Mouse (Mus musculus) MEL (cell line): ENCODE measurements around the gene Psmd11. TPM values are rescaled to one million over a fixed set of nuclear protein-coding genes. Genes with fewer than 3 reads are reported as not detected.

ENCODE experiments used
- DNase-seq: peaks from one replicate; pipeline ENCODE4 v3.0.0; 2011; ENCODE audit warnings: low read depth, low spot score
- H3K27ac ChIP-seq: 2 replicates; pipeline ENCODE4 v1.5.1; 2012; ENCODE audit warnings: low read depth, mild to moderate bottlenecking, control low read depth, low read length, moderate library complexity; ENCODE audit not compliant: control insufficient read depth
- H3K27me3 ChIP-seq, 2 experiments: fragments of 150-350 bp in 1 of 2; sonication (generic) in 1 of 2; 2 replicates each; pipeline ENCODE4 v1.6.1; 2012; ENCODE audit warnings: low read length in 2 of 2, mild to moderate bottlenecking in 2 of 2, improper control_type of control experiment in 1 of 2, moderate library complexity in 1 of 2; ENCODE audit not compliant: insufficient read depth in 2 of 2, control insufficient read depth in 1 of 2
- H3K36me3 ChIP-seq, 2 experiments: 2 replicates each; pipeline ENCODE4 v1.6.1; 2012 to 2014; ENCODE audit warnings: low read length in 2 of 2, improper control_type of control experiment in 1 of 2, inconsistent platforms in 1 of 2, mild to moderate bottlenecking in 1 of 2; ENCODE audit not compliant: insufficient read depth in 2 of 2, control insufficient read depth in 1 of 2
- H3K4me1 ChIP-seq, 2 experiments: fragments of 150-350 bp in 1 of 2; sonication (generic) in 1 of 2; 2 replicates each; pipeline ENCODE4 v1.6.1; 2012; ENCODE audit warnings: low read length in 2 of 2, improper control_type of control experiment in 1 of 2, mild to moderate bottlenecking in 1 of 2; ENCODE audit not compliant: insufficient read depth in 2 of 2, control insufficient read depth in 1 of 2
- H3K4me3 ChIP-seq, 2 experiments: fragments of 150-350 bp in 1 of 2; sonication (generic) in 1 of 2; 2 replicates each; pipeline ENCODE4 v1.5.1; 2012; ENCODE audit warnings: low read depth in 2 of 2, low read length in 2 of 2, mild to moderate bottlenecking in 2 of 2, moderate library complexity in 2 of 2, control low read depth in 1 of 2, improper control_type of control experiment in 1 of 2; ENCODE audit not compliant: control insufficient read depth in 1 of 2, insufficient read depth in 1 of 2
- H3K79me2 ChIP-seq: 2 replicates; pipeline ENCODE4 v1.6.1; 2012; ENCODE audit warnings: mild to moderate bottlenecking, low read length, moderate library complexity; ENCODE audit not compliant: control insufficient read depth, poor library complexity, insufficient read depth
- H3K9ac ChIP-seq: 2 replicates; pipeline ENCODE4 v1.6.1; 2012; ENCODE audit warnings: low read depth, mild to moderate bottlenecking, control low read depth, low read length, moderate library complexity; ENCODE audit not compliant: control insufficient read depth, poor library complexity, severe bottlenecking
- H3K9me3 ChIP-seq: fragments of 150-350 bp; sonication (generic); replicated peaks from 2 replicates; pipeline ENCODE4 v1.6.1; 2012; ENCODE audit warnings: mild to moderate bottlenecking, low read length, improper control_type of control experiment, moderate library complexity; ENCODE audit not compliant: insufficient read depth
- CHD2 ChIP-seq: IDR thresholded peaks from 2 replicates; pipeline ENCODE4 v1.6.1; 2011; ENCODE audit warnings: low read length, improper control_type of control experiment
- EP300 ChIP-seq, 2 experiments: IDR thresholded peaks; 2 replicates each; pipeline ENCODE4 v1.6.1; 2011; ENCODE audit warnings: improper control_type of control experiment in 2 of 2, low read length in 2 of 2, low read depth in 1 of 2, mild to moderate bottlenecking in 1 of 2
- GABPA ChIP-seq: IDR thresholded peaks from 2 replicates; pipeline ENCODE4 v1.6.1; 2012; ENCODE audit warnings: low read depth, mild to moderate bottlenecking, inconsistent platforms, low read length, improper control_type of control experiment, moderate library complexity
- HCFC1 ChIP-seq: IDR thresholded peaks from 2 replicates; pipeline ENCODE4 v1.6.1; 2012; ENCODE audit warnings: low read depth, mild to moderate bottlenecking, inconsistent platforms, low read length, improper control_type of control experiment, moderate library complexity
- JUND ChIP-seq: IDR thresholded peaks from 2 replicates; pipeline ENCODE4 v1.6.1; 2011; ENCODE audit warnings: low read depth, mild to moderate bottlenecking, improper control_type of control experiment, low read length
- NELFE ChIP-seq: IDR thresholded peaks from 2 replicates; pipeline ENCODE4 v1.6.1; 2011; ENCODE audit warnings: low read depth, low read length, improper control_type of control experiment
- NRF1 ChIP-seq: IDR thresholded peaks from 2 replicates; pipeline ENCODE4 v1.6.1; 2014; ENCODE audit warnings: low read depth, mild to moderate bottlenecking, inconsistent platforms, low read length, improper control_type of control experiment, moderate library complexity; ENCODE audit not compliant: poor library complexity, insufficient read depth, severe bottlenecking
- POLR2AphosphoS2 ChIP-seq: IDR thresholded peaks from 2 replicates; pipeline ENCODE4 v1.6.1; 2011; ENCODE audit warnings: low read length, improper control_type of control experiment
- POLR2AphosphoS5 ChIP-seq: IDR thresholded peaks from 2 replicates; pipeline ENCODE4 v1.6.1; 2012; ENCODE audit warnings: low read depth, borderline replicate concordance, mild to moderate bottlenecking, inconsistent platforms, low read length, moderate library complexity, mixed read lengths
- RCOR1 ChIP-seq: IDR thresholded peaks from 2 replicates; pipeline ENCODE4 v1.6.1; 2012; ENCODE audit warnings: low read depth, mild to moderate bottlenecking, inconsistent platforms, low read length, improper control_type of control experiment
- TBP ChIP-seq: IDR thresholded peaks from 2 replicates; pipeline ENCODE4 v1.8.0; 2011; ENCODE audit warnings: low read depth, low read length, improper control_type of control experiment
- TCF12 ChIP-seq: IDR thresholded peaks from 2 replicates; pipeline ENCODE4 v1.6.1; 2014; ENCODE audit warnings: low read depth, mild to moderate bottlenecking, inconsistent platforms, low read length, improper control_type of control experiment, moderate library complexity
- UBTF ChIP-seq: IDR thresholded peaks from 2 replicates; pipeline ENCODE4 v1.6.1; 2012; ENCODE audit warnings: low read depth, mild to moderate bottlenecking, inconsistent platforms, low read length, improper control_type of control experiment, moderate library complexity, borderline replicate concordance; ENCODE audit not compliant: insufficient read depth
- ZKSCAN1 ChIP-seq: IDR thresholded peaks from 2 replicates; pipeline ENCODE4 v1.6.1; 2012; ENCODE audit warnings: low read depth, mild to moderate bottlenecking, inconsistent platforms, low read length, improper control_type of control experiment, moderate library complexity
- ZMIZ1 ChIP-seq: IDR thresholded peaks from 2 replicates; pipeline ENCODE4 v1.6.1; 2012; ENCODE audit warnings: low read depth, mild to moderate bottlenecking, inconsistent platforms, low read length, improper control_type of control experiment, moderate library complexity
- ZNF384 ChIP-seq: IDR thresholded peaks from 2 replicates; pipeline ENCODE4 v1.6.1; 2012; ENCODE audit warnings: low read depth, mild to moderate bottlenecking, inconsistent platforms, low read length, improper control_type of control experiment
- polyA plus RNA-seq, 2 experiments: library from polyadenylated mRNA; stranded (reverse) in 1 of 2; unstranded in 1 of 2; fragments of >175 nt in 1 of 2; fragments of >200 nt in 1 of 2; gene quantifications; 2 replicates each; pipeline versions ENCODE4 v1.2.1 to v1.2.4; 2012; ENCODE audit warnings: low replicate concordance in 2 of 2, low read depth in 1 of 2; ENCODE audit not compliant: insufficient read length in 2 of 2, insufficient read depth in 1 of 2, missing spikeins in 1 of 2
- total RNA-seq: library from RNA; depleted of rRNA; stranded (reverse); fragments of 300-350 nt; gene quantifications from 2 replicates; pipeline ENCODE4 v1.2.3, GENCODE M21; 2012

Psmd11 gene
- total and polyA plus RNA-seq, 3 experiments = 110 to 324 (median 184) TPM

DNA sequence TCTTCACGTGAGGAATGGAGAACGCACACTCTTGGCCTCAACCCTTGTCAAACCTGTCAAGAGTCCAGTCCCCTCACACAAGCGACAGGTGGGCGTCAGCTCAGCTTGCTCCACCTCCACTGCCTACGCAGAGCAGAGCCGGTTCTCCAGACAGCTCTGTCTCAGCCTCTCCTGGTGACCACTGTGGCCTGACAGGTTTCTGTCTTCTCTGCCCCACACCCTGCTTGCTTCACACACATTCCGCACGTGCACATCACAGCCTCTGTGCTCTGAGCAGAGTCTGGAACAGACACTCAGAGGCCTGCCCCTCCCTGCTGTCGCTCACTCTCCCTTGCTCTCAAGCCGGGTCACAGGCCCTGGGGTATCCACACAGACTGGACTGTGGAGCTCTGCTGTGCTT lies 62.4 kb downstream of the Psmd11 start:
- H3K27me3 ChIP-seq = no peaks in the 10 kb centered on the region
- DNase-seq = no peak
- H3K4me1 ChIP-seq = no peaks in the 10 kb centered on the region
- H3K36me3 ChIP-seq = no peaks in the 10 kb centered on the region; a peak in 1 of 4 replicates
- H3K79me2 ChIP-seq = no peaks in the 10 kb centered on the region
- no peaks in the 10 kb centered on the region for H3K9me3 ChIP-seq
- no peak overlapping the region for H3K27ac ChIP-seq
- TF ChIP-seq POLR2AphosphoS5 = no peak
- no peak for TF ChIP-seq UBTF
- TF ChIP-seq ZNF384 = no peak
- TF ChIP-seq NELFE = no peak
- no peak for TF ChIP-seq POLR2AphosphoS2
- no peak for TF ChIP-seq CHD2
- TF ChIP-seq GABPA = no peak
- TF ChIP-seq TCF12 = no peak
- no peak for TF ChIP-seq TBP
- no peak for TF ChIP-seq RCOR1
- H3K9ac ChIP-seq = no peak overlapping the region
- no peak overlapping the region for H3K4me3 ChIP-seq

DNA sequence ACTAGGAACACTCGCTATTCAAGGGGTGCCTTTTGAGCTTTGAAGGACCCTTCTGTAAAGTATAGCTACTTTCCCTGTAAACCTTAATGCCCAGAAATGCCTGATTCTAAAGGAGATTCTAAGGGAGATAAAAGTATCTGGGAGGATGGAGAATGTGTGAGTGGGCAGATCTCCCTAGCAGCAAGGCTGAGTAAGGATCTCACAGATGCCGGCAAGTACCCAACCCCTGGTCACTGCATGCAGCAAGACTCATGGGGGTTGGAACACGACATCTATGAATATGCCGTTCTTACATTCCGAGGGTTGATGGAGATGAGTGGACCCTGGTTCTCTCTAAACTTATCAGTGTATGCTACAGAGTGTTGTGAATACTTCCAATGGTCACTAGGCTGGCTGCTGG lies 64.8 kb downstream of the Psmd11 start:
- Histone ChIP-seq H3K4me3 (no peak overlapping the region), H3K9me3 (no peaks in the 10 kb centered on the region), H3K27me3 (no peaks in the 10 kb centered on the region), H3K4me1 (no peaks in the 10 kb centered on the region), H3K27ac (no peak overlapping the region), H3K79me2 (no peaks in the 10 kb centered on the region), H3K9ac (no peak overlapping the region), H3K36me3 (no peaks in the 10 kb centered on the region; a peak in 1 of 4 replicates)
- no peak for DNase-seq
- TF ChIP-seq JUND (no peak), EP300 (IDR thresholded peaks at IDR 0.05; ENCODE audit: low read depth in 1 of 2, low read length in 2 of 2) (no peak), HCFC1 (no peak), GABPA (no peak), ZMIZ1 (no peak), POLR2AphosphoS5 (no peak), NRF1 (no peak), ZKSCAN1 (no peak)
